Mouse (Mus musculus) layer of hippocampus, adult 9-11 months (tissue): Measurements from ENCODE around the gene Syt6.
"Not testable (repeated sequence)": the region's sequence is repeated elsewhere in the genome, so short reads cannot be mapped to it uniquely, and the experiment has no call there.

Experiments used
- DNase-seq: peaks from one replicate; pipeline ENCODE4 v3.0.0; 2022

Syt6 gene

GRCm38 (mm10) chr3:103601561-103601960 lies 26.5 kb downstream of the Syt6 start:
- DNase-seq = no peak

- DNase-seq = no peak
Measured at GRCm38 (mm10) chr3:103606045-103606597, 31.1 kb downstream of the Syt6 start.

- DNase-seq = peak; percentile 4
Measured at GRCm38 (mm10) chr3:103606660-103607595, 31.9 kb downstream of the Syt6 start.

- no peak for DNase-seq
Measured at GRCm38 (mm10) chr3:103610231-103610630, 35.2 kb downstream of the Syt6 start.

GRCm38 (mm10) chr3:103612636-103613355 lies 37.8 kb downstream of the Syt6 start:
- peak; percentile 78 for DNase-seq

GRCm38 (mm10) chr3:103615621-103616020 lies 40.6 kb downstream of the Syt6 start:
- no peak for DNase-seq

- DNase-seq = no peak
Measured at GRCm38 (mm10) chr3:103616981-103617380, 42.0 kb downstream of the Syt6 start.

GRCm38 (mm10) chr3:103620101-103620500 lies 45.1 kb downstream of the Syt6 start:
- no peak for DNase-seq

GRCm38 (mm10) chr3:103623893-103624470 lies 49.0 kb downstream of the Syt6 start:
- no peak for DNase-seq

- no peak for DNase-seq
Measured at GRCm38 (mm10) chr3:103624591-103625051, 49.6 kb downstream of the Syt6 start.

GRCm38 (mm10) chr3:103625169-103625568 lies 50.1 kb downstream of the Syt6 start:
- no peak for DNase-seq

GRCm38 (mm10) chr3:103626481-103626880 lies 51.5 kb downstream of the Syt6 start:
- no peak for DNase-seq

GRCm38 (mm10) chr3:103627661-103628060 lies 52.6 kb downstream of the Syt6 start:
- no peak for DNase-seq

GRCm38 (mm10) chr3:103633124-103633523 lies 58.1 kb downstream of the Syt6 start:
- DNase-seq = no peak

- no peak for DNase-seq
Measured at GRCm38 (mm10) chr3:103633831-103634230, 58.8 kb downstream of the Syt6 start.

GRCm38 (mm10) chr3:103634256-103634655 lies 59.2 kb downstream of the Syt6 start:
- DNase-seq = no peak

- DNase-seq = no peak
Measured at GRCm38 (mm10) chr3:103637641-103638040, 62.6 kb downstream of the Syt6 start.

GRCm38 (mm10) chr3:103640226-103640803 lies 65.3 kb downstream of the Syt6 start:
- no peak for DNase-seq

- DNase-seq = no peak
Measured at GRCm38 (mm10) chr3:103641301-103641700, 66.3 kb downstream of the Syt6 start.

GRCm38 (mm10) chr3:103645968-103646367 lies 70.9 kb downstream of the Syt6 start, which contains the start of gene Atg4a-ps:
Gene Atg4a-ps, minus strand, starts transcription at chr3:103646068.
- DNase-seq = not testable (repeated sequence)

- no peak for DNase-seq
Measured at GRCm38 (mm10) chr3:103647164-103647867, 72.3 kb downstream of the Syt6 start.

- peak; percentile 7 for DNase-seq
Measured at GRCm38 (mm10) chr3:103648486-103648885, 73.5 kb downstream of the Syt6 start.
